Mouse (Mus musculus) lung, postnatal 36 days (tissue): Measurements from ENCODE around the gene AL731706.2.
A peak's percentile ranks its signal among the peaks of the same experiment; 100 is the strongest.
"Not testable (repeated sequence)": the region's sequence is repeated elsewhere in the genome, so short reads cannot be mapped to it uniquely, and the experiment has no call there.

Experiments
- DNase-seq: peaks from one replicate; pipeline ENCODE4 v3.0.0; 2022; ENCODE audit warnings: mixed read lengths

AL731706.2 gene

DNA sequence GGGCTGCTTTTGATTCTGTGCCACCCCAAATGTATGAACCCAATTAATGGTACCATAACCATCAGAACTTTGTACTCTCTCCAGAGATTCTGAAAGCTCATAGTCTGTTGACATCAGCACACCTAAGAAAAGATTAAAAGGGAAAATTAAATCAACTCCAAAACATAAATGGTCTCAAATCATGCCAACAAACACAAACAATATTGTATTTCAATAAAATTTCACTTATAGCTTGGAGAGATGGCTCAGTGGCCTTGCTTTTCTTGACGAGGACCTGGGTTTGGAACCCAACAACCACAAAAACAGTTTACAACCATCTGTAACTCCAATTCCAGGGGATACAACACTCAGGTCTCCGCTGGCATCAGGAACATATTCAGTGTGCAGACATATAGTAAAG is at the start of gene AL731706.2:
AL731706.2 (minus strand) TSS at position 101 of the 400 bp plus-strand sequence.
- DNase-seq: no peak

DNA sequence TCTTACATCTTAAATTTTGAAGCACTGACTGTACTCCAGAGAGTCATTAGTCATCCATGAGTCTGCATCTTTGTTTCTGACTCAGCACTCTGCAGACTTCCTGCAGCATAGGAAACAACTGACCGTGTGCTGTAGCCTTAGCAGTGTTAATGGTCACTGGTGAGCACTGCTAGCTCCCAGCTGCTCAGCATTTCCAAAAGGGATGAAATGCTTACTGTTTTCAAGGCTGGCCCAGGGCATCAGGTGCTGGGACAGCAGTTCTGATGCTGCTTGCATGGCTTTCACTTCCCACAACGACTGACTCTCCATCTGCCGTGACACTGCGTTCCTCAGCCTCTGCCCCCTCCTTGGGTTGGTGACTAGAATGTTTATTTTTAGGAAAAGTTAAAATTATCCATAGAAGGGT is 35.5 kb upstream of the AL731706.2 start:
- DNase-seq: peak; percentile 43

DNA sequence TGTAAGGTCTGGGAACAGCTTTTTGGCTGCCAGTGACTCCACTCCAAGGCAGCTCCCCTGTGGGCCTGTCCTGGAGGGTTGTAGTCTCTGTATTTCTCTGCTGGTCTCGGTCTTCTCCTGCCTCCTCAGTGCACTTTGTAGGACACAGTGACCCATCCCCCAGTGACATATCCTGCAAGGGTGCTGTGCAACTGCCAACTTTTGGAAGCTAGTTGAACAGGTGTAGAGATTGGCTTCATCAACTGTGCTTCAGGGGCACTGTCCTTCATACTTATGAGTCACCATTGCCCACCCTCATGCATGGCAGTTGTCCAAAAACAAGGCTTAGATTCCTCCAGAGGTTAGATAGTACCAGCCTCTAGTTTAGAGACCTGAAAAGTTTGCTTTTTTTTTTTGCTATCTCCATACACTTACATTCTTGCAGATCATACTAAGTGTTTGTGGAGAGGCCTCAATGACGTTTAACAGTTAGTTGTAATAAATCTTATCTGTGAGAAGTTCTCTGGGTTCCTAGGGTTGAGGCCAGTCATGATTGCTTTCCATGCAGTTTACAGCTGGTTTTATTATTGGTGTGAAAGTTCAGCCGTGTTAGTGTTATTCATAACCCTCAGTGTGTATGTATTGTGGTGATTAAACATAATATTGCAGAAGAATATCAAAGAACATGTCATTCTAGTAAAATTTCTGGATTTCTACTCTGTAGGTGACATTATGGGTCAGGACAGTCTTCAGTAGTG is 34.9 kb upstream of the AL731706.2 start:
- DNase-seq: no peak

DNA sequence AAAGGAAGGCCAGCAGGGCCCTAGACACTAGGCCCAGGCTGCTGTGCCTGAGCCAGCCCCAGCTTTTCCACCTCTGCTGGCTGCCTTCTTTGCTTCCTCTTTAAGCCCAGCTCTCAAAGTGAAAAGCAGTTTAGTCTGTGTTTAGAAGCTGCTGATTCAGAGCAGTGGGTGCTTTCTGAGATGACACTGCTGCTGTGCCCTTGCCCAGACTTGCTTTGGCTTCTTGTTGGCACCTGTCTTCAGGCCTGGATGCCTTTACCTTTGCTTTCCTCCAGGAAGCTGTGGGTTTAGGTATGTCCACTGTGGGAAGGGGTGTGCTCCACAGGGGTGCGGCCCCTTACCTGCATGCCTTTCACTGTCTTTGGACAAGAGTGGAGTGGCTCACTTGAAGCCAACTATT is 34.0 kb upstream of the AL731706.2 start:
- no peak for DNase-seq

DNA sequence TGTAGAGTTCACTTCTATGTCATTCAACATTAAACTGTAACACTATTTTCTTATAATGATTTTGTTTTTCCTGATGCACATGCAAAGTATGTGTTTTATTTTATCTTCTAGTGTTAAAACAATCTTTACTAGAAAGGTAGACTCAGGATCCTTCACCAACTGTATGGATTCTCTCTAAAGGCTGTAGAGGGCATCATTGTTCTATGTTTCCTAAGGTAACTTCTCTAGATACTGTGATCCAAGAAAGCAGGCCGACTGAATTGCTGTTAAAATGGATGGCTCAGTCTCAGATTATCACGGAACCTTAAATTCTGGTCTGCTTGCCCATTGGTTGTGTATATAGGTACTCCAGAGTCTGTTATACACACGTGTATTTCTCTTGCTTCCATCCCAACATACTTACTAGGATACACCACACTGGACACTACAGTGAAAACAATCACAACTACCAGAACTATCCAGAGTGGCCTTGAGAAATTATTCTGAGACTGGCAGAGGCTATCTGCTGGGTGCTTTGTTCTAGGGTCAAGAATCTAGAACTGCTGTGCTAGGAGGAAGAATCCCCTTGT is 28.9 kb upstream of the AL731706.2 start:
- DNase-seq: no peak

DNA sequence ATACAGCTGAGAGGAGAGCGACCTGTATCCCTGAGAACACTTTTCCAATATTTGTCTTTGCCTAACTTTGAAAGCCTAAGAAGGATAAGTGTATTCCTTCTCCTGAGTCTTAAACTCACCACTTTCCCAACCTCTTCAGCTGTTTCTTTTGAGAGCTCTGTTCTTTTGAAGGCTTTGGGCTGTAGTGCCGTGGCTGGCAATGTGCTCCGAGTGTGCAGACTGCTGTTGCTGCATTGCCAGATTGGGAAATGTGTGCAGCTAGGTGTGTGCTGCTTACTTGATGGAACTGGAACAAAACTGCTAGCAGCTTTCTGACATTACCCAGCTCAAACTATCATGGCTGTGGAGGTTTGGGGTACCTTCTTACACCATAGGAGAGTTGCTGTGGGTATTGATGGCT is 27.5 kb upstream of the AL731706.2 start:
- DNase-seq: peak; percentile 54

DNA sequence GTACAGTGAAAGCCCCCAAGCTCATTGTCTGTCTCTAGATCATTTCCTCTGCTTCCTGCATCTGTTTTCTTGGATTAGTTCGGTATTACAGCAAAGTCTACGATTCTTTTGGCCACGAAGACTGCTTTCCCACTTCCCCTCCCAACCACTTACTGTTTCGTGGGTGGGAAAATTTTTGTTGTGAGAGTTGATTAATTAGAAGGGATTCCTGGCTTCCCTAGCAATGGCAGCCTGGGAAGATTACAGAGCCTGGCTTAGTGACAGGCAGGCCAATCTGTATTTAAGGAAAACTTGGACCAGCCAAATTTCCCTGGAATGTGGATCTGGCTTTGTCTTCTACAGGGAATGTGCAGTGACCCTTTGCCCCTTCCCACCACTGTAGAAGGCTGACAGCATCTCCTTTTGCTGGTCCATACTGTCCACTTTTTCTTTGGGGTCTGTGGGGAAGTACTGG is 26.5 kb upstream of the AL731706.2 start:
- no peak for DNase-seq

DNA sequence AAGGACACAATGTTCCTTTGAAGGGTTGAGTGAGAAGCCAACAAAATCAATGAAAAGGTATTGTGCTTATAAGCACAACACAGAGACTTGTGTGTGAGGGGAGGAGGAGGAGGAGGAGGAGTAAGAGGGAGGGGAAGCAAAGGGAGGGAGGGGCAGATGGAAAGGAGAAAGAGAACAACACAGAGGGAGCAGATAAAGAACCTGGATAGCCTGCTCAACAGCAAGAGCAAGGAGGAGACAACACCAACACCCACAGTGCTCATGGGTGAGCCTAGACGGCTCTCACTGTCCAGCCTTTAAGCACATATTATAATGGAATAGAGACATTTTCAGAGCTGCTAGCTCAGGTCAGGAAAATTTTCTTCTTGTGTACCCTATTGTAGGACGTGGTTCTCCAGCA is 23.8 kb upstream of the AL731706.2 start:
- no peak for DNase-seq

DNA sequence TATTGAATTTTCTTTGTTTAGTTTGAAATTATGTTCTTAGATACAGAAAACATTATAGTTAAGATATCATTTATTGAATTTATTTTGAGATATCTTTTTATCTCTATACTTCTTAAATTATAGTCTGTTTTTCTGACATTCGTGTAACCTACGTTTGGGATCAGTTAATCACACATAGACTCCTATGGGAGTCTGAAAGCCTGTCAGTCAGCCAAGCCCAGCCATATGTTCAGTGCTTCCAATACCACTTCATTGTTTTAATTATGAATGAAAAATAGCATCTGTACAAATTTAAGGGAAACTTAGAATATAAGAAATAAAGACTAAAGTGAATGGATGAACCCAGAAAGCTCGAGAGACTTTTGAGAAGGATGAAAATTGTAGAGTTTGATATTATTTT is 23.1 kb upstream of the AL731706.2 start:
- DNase-seq: no peak

DNA sequence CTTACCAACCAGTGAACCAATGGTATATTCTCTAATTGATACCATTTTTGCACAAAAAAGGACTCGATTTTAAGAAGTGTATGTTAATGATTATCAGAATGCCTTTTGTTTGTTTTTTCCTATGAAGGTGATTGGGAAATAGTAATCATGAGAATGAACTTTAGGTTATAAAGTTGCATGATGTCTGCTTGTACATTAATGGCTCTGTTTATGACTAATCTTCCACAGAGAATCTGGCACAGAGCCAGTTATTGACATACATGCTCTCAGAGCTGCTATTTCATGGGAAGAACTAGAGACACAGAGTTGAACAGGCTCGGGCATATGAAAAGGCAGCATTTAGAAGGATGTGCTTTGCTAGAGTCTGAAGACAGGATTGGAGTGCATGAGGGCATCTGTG is 10.7 kb upstream of the AL731706.2 start:
- no peak for DNase-seq

DNA sequence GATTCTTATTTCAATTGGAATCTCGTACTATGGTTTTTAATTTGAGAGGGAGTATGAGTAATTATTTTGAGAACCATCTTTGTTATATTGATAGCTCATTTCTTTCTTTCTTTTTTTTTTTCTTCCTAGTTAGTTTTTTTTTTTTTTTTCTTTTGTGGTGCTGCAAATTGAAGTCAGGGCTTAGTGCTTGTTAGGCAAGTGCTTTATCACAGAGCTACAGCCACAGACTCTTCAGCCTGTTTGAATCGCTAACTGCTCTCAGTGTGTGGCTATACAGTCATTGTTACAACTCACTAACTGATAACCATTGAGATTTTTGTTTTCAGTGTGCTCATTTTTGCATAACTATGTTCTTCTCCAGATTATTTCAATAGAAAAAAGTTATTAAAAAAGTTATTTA is 9.0 kb upstream of the AL731706.2 start:
- no peak for DNase-seq

DNA sequence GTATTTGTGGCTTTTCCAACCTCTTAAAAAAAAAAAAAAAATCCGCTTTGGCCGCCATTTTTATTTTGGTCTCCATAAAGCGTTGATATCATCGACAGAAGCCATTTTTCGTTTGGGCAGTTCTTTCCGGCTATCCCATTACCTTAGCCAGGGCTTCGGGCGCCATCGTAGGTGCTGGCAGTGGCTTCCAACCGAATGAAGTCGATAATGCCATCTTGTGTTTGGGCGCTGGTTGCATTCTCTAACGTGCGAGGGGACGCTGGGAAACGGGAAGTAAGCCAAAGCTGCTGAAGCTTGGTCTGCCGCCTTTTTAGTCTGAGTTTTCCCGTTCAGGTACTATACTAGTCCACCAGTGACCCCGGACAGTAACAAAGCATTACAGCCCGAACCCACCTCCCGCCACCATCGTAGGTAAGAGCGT is 6.5 kb upstream of the AL731706.2 start:
- peak; percentile 99 for DNase-seq

DNA sequence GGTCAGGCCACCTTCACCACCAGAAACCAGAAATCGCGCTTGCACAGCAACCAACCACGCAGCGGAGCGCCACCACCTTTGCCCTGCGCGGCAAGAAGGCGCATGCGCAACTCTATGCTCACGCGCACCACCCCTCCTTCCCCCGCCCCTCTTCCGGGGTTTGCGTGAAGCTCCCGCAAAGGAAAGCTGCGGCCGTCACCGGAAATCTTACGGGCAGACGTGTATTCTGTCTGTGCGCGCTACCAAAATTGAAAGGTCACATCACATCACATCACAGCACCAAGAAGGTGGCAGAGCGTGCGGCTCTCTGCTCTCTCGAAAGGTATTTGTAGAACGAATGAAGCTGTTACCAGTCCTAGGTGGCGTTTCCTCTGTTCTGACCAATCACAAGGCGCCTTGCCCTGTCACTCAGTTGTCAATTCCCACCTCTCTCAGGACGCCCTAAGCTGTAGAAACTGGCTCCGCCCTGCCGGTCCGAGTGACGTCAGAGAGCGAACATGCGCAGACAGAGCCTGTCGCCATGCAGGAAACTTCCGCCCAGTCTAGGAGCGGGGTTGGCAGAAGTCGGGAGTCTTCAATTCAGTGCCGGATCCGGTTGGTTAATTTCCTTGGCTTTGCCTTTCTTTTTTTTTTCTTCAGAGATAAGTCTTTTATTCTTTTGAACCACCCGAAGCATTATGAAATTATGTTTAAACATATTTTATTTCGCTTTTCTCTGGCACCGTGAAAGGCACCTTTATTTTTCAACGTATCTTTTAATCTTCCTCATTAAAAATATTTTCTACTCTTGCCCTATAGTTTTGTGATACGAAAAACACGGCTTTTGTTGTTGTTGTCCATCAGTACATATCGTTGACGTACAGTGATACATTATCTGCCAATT is 5.8 kb upstream of the AL731706.2 start, which contains the start of the genes Slx4ip, AL731706.1 and Mkks:
Slx4ip (plus strand) TSS at position 151 of the 883 bp plus-strand sequence.
AL731706.1 (minus strand) TSS at position 322 of the 883 bp plus-strand sequence.
Mkks (minus strand) TSS at position 322 of the 883 bp plus-strand sequence.
- peak; percentile 100 for DNase-seq

DNA sequence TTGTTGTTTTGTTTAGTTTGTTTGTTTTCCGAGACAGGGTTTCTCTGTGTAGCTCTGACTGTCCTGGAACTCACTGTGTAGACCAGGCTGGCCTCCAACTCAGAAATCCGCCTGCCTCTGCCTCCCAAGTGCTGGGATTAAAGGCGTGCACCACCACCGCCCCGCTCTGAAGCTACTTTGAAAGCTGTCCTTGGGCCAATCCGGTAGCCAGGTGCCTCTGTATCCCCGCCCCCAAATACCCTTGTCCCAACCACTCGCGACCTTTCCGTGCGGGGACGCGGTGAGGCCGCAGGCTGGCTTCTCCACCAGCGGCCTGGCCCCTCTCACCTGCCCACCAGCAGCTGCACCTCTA is 5.2 kb upstream of the AL731706.2 start:
- not testable (repeated sequence) for DNase-seq

DNA sequence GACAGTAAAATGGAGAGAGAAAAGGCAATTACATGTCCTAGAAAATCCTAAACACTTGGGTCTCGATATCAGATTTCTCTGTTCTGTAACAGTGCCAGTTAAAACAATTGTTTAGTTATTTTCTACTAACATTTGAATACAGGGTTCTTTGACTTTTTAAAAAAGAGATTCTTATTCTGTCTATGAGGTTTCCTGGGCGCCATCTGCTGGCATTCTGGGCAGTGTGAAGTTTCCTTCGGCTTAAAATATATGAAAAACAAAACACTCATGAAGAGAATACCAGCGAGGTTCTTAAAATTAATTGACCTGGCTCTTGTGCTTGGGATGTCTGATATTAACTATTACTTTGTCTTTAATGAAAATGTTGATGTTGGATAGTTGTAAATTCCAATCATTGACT is 1.4 kb upstream of the AL731706.2 start:
- DNase-seq: peak; percentile 52

DNA sequence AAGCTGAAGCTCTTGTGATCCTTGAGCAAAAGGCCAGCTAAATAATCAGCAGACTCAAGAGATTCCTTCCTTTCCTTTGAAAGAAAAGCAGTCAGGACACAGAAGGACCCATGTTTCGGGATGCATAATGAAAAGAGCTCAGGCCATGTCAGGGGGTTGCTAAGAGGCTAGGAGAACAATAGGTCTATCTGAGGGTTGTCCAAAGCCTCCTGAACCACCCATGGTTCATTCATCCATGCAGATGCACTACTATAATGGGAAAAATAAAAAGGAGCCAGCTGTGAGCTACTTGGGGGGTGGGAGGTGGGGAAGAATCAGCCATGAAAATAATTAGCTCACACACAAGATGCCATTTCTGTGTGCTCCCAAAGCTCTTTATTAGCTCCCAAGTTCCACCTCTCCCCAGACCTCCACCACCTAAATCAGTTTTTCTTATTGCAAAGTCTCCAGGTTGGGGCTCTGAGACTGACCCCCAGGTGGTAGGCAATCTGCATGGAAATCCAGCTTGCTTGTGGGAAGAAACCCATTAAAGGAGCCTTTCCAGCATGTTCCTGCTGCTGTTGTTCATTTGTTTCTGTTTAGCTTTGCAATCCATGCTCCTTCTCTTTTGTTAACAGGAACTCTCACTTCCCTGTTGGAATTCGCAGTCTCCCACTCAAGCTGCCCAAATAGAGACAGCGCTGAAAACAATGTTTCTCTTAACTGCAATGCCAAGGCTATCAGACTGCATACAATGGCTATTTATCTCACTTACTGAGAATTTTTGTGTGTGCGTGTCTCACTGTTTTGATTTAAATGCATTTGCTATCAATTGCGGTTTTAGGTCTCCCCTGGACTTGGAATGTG is 30.7 kb downstream of the AL731706.2 start:
- DNase-seq: no peak

DNA sequence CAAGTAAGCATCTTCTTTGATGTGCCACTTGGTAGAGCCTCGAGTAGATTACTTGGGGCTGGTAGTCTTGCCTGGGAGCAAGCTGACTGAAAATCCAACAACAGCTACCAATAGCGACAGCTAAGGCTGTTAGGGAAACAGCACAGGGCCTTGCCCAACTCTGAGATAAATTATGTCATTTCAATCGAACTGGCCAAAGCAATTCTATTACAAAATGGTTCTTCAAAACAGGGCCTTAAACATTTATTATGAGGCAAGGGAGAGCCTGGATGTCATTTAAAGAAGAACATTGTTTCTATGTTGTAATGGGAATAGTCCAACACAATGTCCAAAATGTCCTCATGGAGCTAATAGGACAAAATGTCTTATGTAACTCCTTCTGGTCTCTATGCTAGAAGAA is 35.1 kb downstream of the AL731706.2 start:
- DNase-seq: no peak

DNA sequence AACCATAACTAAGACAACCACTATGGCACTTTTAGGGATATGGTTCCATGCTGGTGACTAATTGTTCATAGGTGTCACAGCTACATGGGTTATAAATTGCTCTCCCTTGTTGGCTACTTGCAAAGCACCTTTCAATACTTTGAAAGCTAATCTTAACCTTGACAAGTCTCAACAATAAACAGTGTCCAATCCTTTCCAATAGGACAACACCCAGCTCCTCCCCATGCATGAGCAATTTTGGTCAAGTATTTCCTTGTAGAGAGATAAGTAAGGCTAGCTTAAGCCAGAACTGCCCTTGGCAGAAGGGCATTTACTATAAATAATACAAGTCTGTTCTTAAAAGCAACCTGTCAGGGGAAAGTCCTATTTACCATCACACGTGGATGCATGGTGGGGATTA is 47.5 kb downstream of the AL731706.2 start:
- DNase-seq: no peak

DNA sequence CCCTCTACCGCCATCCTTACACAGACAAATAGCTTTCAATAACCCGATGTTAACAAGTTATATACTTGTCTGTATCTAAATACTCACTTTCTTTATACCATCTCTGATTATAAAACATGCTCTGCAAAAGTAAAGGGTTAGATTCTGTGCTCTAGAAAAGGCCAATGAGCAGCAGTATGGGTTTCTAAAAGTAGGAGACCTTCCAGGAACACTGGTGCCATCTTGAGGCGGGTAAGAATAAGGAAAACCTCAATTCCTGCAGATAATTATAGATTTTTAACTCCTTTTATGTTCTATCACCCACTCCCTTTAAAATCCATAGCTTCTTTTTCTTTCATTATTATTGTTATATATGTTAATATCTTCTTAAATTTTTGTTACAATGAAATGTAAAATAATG is 49.6 kb downstream of the AL731706.2 start:
- no peak for DNase-seq
